Mouse (Mus musculus): ENCODE results near the gene Pabpc6.

The Pabpc6 gene

GRCm38 (mm10) chr17:9669283-9669905 is at the start of gene Pabpc6:
Gene Pabpc6 (minus strand): TSS chr17:9669717.
- DNase-seq (ENCODE audit: low spot score) = no peak

- DNase-seq (ENCODE audit: low spot score) = no peak
Measured at GRCm38 (mm10) chr17:9710910-9711309, 41.4 kb upstream of the Pabpc6 start.

- DNase-seq (ENCODE audit: low spot score) = no peak
Measured at GRCm38 (mm10) chr17:9708888-9709287, 39.4 kb upstream of the Pabpc6 start.

GRCm38 (mm10) chr17:9707356-9707755 is 37.8 kb upstream of the Pabpc6 start:
- no peak for DNase-seq (ENCODE audit: low spot score)

GRCm38 (mm10) chr17:9697763-9698162 is 28.2 kb upstream of the Pabpc6 start:
- no peak for DNase-seq (ENCODE audit: low spot score)

- DNase-seq (ENCODE audit: low spot score) = no peak
Measured at GRCm38 (mm10) chr17:9691251-9691650, 21.7 kb upstream of the Pabpc6 start.

GRCm38 (mm10) chr17:9683539-9684155 is 14.1 kb upstream of the Pabpc6 start:
- DNase-seq (ENCODE audit: low spot score) = no peak

- peak; percentile 42 for DNase-seq (ENCODE audit: low spot score)
Measured at GRCm38 (mm10) chr17:9680741-9681140, 11.2 kb upstream of the Pabpc6 start.

- no peak for DNase-seq (ENCODE audit: low spot score)
Measured at GRCm38 (mm10) chr17:9675175-9675789, 5.8 kb upstream of the Pabpc6 start.

- no peak for DNase-seq (ENCODE audit: low spot score)
Measured at GRCm38 (mm10) chr17:9667955-9668354, 1.6 kb downstream of the Pabpc6 start.

- DNase-seq (ENCODE audit: low spot score) = no peak
Measured at GRCm38 (mm10) chr17:9658651-9659050, 10.9 kb downstream of the Pabpc6 start.

- no peak for DNase-seq (ENCODE audit: low spot score)
Measured at GRCm38 (mm10) chr17:9654155-9654554, 15.4 kb downstream of the Pabpc6 start.

GRCm38 (mm10) chr17:9647644-9648043 is 21.9 kb downstream of the Pabpc6 start:
- DNase-seq (ENCODE audit: low spot score) = no peak

- no peak for DNase-seq (ENCODE audit: low spot score)
Measured at GRCm38 (mm10) chr17:9643657-9644180, 25.8 kb downstream of the Pabpc6 start.

- DNase-seq (ENCODE audit: low spot score) = no peak
Measured at GRCm38 (mm10) chr17:9637011-9637410, 32.5 kb downstream of the Pabpc6 start.

GRCm38 (mm10) chr17:9632579-9633252 is 36.8 kb downstream of the Pabpc6 start:
- no peak for DNase-seq (ENCODE audit: low spot score)

- DNase-seq (ENCODE audit: low spot score) = no peak
Measured at GRCm38 (mm10) chr17:9632140-9632539, 37.4 kb downstream of the Pabpc6 start.

GRCm38 (mm10) chr17:9631081-9631480 is 38.4 kb downstream of the Pabpc6 start:
- peak; percentile 48 for DNase-seq (ENCODE audit: low spot score)

GRCm38 (mm10) chr17:9627011-9627410 is 42.5 kb downstream of the Pabpc6 start:
- no peak for DNase-seq (ENCODE audit: low spot score)

All from embryo, embryonic 10.5 days (tissue).